Mouse (Mus musculus): Measurements from ENCODE around the gene Ccm2. TPM values are rescaled to one million over a fixed set of nuclear protein-coding genes. Genes with fewer than 3 reads are reported as not detected.

The Ccm2 gene
- total and polyA plus RNA-seq, 3 experiments, result 30.4 to 34.5 (median 32.7) TPM

GRCm38 (mm10) chr11:6599831-6600230, 53.1 kb downstream of the Ccm2 start:
- no peak overlapping the region for H3K4me2 ChIP-seq (ENCODE audit: insufficient read depth, low read depth, poor library complexity, severe bottlenecking)
- no peaks in the 10 kb centered on the region for H3K9me3 ChIP-seq (replicated peaks; ENCODE audit: low read length)
- no peaks in the 10 kb centered on the region for H3K79me2 ChIP-seq (replicated peaks; ENCODE audit: control insufficient read depth, extremely low read depth, insufficient read depth, poor library complexity, severe bottlenecking)
- peaks cover 5 to 15% of the 10 kb centered on the region in 2 experiments; a peak in 2 of 4 replicates for H3K4me1 ChIP-seq (ENCODE audit: control insufficient read depth in 1 of 2, insufficient read depth in 2 of 2)
- H3K4me3 ChIP-seq (replicated peaks in 1 of 3; ENCODE audit: low read depth in 2 of 3, low read length in 2 of 3, poor library complexity in 1 of 3), result no peak overlapping the region
- no peaks in the 10 kb centered on the region for H3K27me3 ChIP-seq (replicated peaks)
- H3K36me3 ChIP-seq (replicated peaks in 1 of 2; ENCODE audit: control insufficient read depth in 1 of 2, insufficient read depth in 1 of 2, low read length in 1 of 2), result peaks cover 32 to 57% of the 10 kb centered on the region in 2 experiments
- no peak for TF ChIP-seq MEF2A (IDR thresholded peaks at IDR 0.05; ENCODE audit: borderline replicate concordance, low read depth, low read length)
- in situ Hi-C loops (cut with MboI; ENCODE audit: low pct_ligation_motif_present, low pct_unique_long_range_greater_than_20kb, low sequenced_read_pairs), result no loop called here
- dilution Hi-C loops (cut with MboI; ENCODE audit: extremely low pct_ligation_motif_present, extremely low pct_unique_long_range_greater_than_20kb, low sequenced_read_pairs), result no loop called here
- H3K27ac ChIP-seq (ENCODE audit: insufficient read depth, low read depth), result no peak overlapping the region
- DNase-seq (ENCODE audit: extremely low read depth), result no peak
- no peak overlapping the region for H3K9ac ChIP-seq (ENCODE audit: insufficient read depth, low read depth)

DNA sequence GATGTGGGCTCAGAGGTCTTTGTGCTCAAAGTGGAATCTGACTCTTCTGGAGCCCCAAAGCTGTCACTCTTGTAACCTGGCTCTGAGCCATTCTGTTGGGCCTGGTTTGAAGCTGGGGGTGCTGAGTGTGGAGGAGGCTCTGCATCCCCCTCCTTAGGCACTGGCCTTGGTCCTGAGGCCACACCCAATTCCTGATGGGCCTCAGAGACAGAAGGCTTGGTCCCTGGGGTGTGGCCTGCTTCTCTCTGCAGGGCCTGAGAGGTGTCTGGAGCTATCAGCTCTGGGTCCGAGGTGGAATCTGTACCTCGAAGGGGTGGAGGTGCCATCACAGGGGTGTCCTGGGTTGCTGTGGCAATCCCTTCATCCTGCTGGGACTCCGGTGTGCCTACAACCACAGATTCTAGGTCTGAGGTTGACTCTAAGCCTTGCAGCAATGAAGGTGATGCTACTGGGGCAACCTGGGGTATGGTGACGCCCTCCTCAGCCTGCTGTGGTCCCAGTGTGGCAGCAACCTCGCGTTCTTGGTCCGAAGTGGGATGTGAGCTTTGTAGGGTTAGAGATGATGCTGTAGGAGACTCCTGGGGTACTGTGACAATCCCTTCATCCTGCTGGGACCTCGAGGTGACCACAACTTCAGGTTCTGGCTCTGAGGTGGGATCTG, 53.7 kb downstream of the Ccm2 start:
- in situ Hi-C loops (cut with MboI; ENCODE audit: low pct_ligation_motif_present, low pct_unique_long_range_greater_than_20kb, low sequenced_read_pairs) (no loop called here), dilution Hi-C loops (cut with MboI; ENCODE audit: extremely low pct_ligation_motif_present, extremely low pct_unique_long_range_greater_than_20kb, low sequenced_read_pairs) (no loop called here)
- Histone ChIP-seq H3K4me1 (ENCODE audit: control insufficient read depth in 1 of 2, insufficient read depth in 2 of 2) (peaks cover 7 to 15% of the 10 kb centered on the region in 2 experiments; a peak in 3 of 4 replicates), H3K79me2 (replicated peaks; ENCODE audit: control insufficient read depth, extremely low read depth, insufficient read depth, poor library complexity, severe bottlenecking) (no peaks in the 10 kb centered on the region), H3K27ac (ENCODE audit: insufficient read depth, low read depth) (no peak overlapping the region), H3K4me3 (replicated peaks in 1 of 3; ENCODE audit: low read depth in 2 of 3, low read length in 2 of 3, poor library complexity in 1 of 3) (no peak overlapping the region), H3K4me2 (ENCODE audit: insufficient read depth, low read depth, poor library complexity, severe bottlenecking) (no peak overlapping the region), H3K36me3 (replicated peaks in 1 of 2; ENCODE audit: control insufficient read depth in 1 of 2, insufficient read depth in 1 of 2, low read length in 1 of 2) (peaks cover 28 to 51% of the 10 kb centered on the region in 2 experiments), H3K27me3 (replicated peaks) (no peaks in the 10 kb centered on the region), H3K9ac (ENCODE audit: insufficient read depth, low read depth) (no peak overlapping the region), H3K9me3 (replicated peaks; ENCODE audit: low read length) (no peaks in the 10 kb centered on the region)
- no peak for DNase-seq (ENCODE audit: extremely low read depth)
- TF ChIP-seq USF2 (conservative IDR thresholded peaks at IDR 0.05; ENCODE audit: low read depth, low read length) (no peak), GABPA (IDR thresholded peaks at IDR 0.05; ENCODE audit: insufficient replicate concordance, low read depth, low read length) (no peak), MXI1 (IDR thresholded peaks at IDR 0.05; ENCODE audit: low read depth, low read length) (no peak), NELFE (IDR thresholded peaks at IDR 0.05; ENCODE audit: low read depth, low read length) (no peak), TCF12 (IDR thresholded peaks at IDR 0.05; ENCODE audit: low read depth, low read length) (no peak), RCOR1 (conservative IDR thresholded peaks at IDR 0.05; ENCODE audit: low read depth, low read length) (no peak), MAX (IDR thresholded peaks at IDR 0.05; ENCODE audit: low read length) (no peak), PAX5 (IDR thresholded peaks at IDR 0.05; ENCODE audit: low read length) (no peak), EP300 (IDR thresholded peaks at IDR 0.05; ENCODE audit: low read length) (no peak), ZC3H11A (IDR thresholded peaks at IDR 0.05; ENCODE audit: low read depth, low read length) (no peak), MAFK (IDR thresholded peaks at IDR 0.05; ENCODE audit: insufficient replicate concordance, low read length) (no peak), SMC3 (IDR thresholded peaks at IDR 0.05; ENCODE audit: low read depth, low read length) (no peak), ZMIZ1 (IDR thresholded peaks at IDR 0.05; ENCODE audit: low read depth, low read length) (no peak), POLR2A (IDR thresholded peaks at IDR 0.05; ENCODE audit: low read depth, low read length) (no peak), BHLHE40 (IDR thresholded peaks at IDR 0.05; ENCODE audit: low read depth, low read length) (no peak), ETS1 (conservative IDR thresholded peaks at IDR 0.05; ENCODE audit: low read depth, low read length) (no peak), CHD1 (IDR thresholded peaks at IDR 0.05; ENCODE audit: low read depth, low read length) (no peak), KAT2A (IDR thresholded peaks at IDR 0.05; ENCODE audit: insufficient replicate concordance, low read length) (no peak), JUND (conservative IDR thresholded peaks at IDR 0.05; ENCODE audit: low read depth, low read length) (no peak), RAD21 (IDR thresholded peaks at IDR 0.05; ENCODE audit: low read depth, low read length) (no peak)
